Mouse (Mus musculus): ENCODE measurements around the gene Gm13697. TPM values are rescaled to one million over a fixed set of nuclear protein-coding genes. Genes with fewer than 3 reads are reported as not detected.
"Not testable (repeated sequence)": the region's sequence is repeated elsewhere in the genome, so short reads cannot be mapped to it uniquely, and the experiment has no call there.

The Gm13697 gene
- not detected in 2 replicates for polyA plus RNA-seq (2015; fragmentation: Nextera tagmentation; extraction: Ambion mirVana)

GRCm38 (mm10) chr2:83984443-83984842 is at the start of gene Gm13697:
Gene Gm13697, plus strand, starts transcription at chr2:83984743.
- not testable (repeated sequence) for H3K9ac ChIP-seq (replicated peaks); H3K4me3 ChIP-seq (replicated peaks); H3K4me2 ChIP-seq; H3K4me1 ChIP-seq; H3K27me3 ChIP-seq (replicated peaks); H3K9me3 ChIP-seq (replicated peaks); H3K36me3 ChIP-seq; H3K27ac ChIP-seq (replicated peaks); ATAC-seq (ENCODE audit: low FRiP score)
- no CpG with 5 or more reads among the region's 6 CpGs for WGBS

GRCm38 (mm10) chr2:83940931-83941361 is 43.6 kb upstream of the Gm13697 start, which contains the start of gene Zswim2:
Gene Zswim2, minus strand, starts transcription at chr2:83941228.
- Histone ChIP-seq H3K4me3 (replicated peaks) (peak within 1 kb of the TSS; percentile 43), H3K27ac (replicated peaks) (peak within 1 kb of the TSS; percentile 56), H3K4me1 (peaks cover 11% of the 10 kb centered on the region), H3K27me3 (replicated peaks) (no peaks in the 10 kb centered on the region), H3K9me3 (replicated peaks) (no peaks in the 10 kb centered on the region), H3K9ac (replicated peaks) (peak within 1 kb of the TSS; percentile 38; the same call in 1 of the 2 replicates), H3K4me2 (peak within 1 kb of the TSS; percentile 74), H3K36me3 (no peaks in the 10 kb centered on the region)
- ATAC-seq (ENCODE audit: low FRiP score) = peak; percentile 99
- under 1% methylated on average over 20 of the region's 20 CpGs for WGBS

GRCm38 (mm10) chr2:83941378-83941777 is 43.2 kb upstream of the Gm13697 start:
- Histone ChIP-seq H3K4me3 (replicated peaks) (peak overlapping the region; percentile 43), H3K9me3 (replicated peaks) (no peaks in the 10 kb centered on the region), H3K36me3 (no peaks in the 10 kb centered on the region), H3K4me2 (peak overlapping the region; percentile 74), H3K27me3 (replicated peaks) (no peaks in the 10 kb centered on the region), H3K4me1 (peaks cover 11% of the 10 kb centered on the region), H3K9ac (replicated peaks) (0 out of 2 replicates have a peak overlapping the region, but pooled peaks have one; percentile 38), H3K27ac (replicated peaks) (no peak overlapping the region)
- 38% methylated on average over 3 of the region's 3 CpGs for WGBS
- ATAC-seq (ENCODE audit: low FRiP score) = peak; percentile 48; the same call in 1 of the 2 replicates

- H3K27ac ChIP-seq (replicated peaks) = no peak overlapping the region
- no peaks in the 10 kb centered on the region for H3K27me3 ChIP-seq (replicated peaks)
- peaks cover 11% of the 10 kb centered on the region for H3K4me1 ChIP-seq
- no peak for ATAC-seq (ENCODE audit: low FRiP score)
- no peak overlapping the region for H3K4me3 ChIP-seq (replicated peaks)
- no peak overlapping the region for H3K9ac ChIP-seq (replicated peaks)
- no peaks in the 10 kb centered on the region for H3K36me3 ChIP-seq
- 77% methylated on average over 4 of the region's 4 CpGs for WGBS
- H3K9me3 ChIP-seq (replicated peaks) = no peaks in the 10 kb centered on the region
- H3K4me2 ChIP-seq = no peak overlapping the region
Observed at GRCm38 (mm10) chr2:83941792-83942191, 42.8 kb upstream of the Gm13697 start.

GRCm38 (mm10) chr2:83955393-83955792 is 29.1 kb upstream of the Gm13697 start, which contains the start of gene Gm13698:
Gene Gm13698, plus strand, starts transcription at chr2:83955693.
- H3K9me3 ChIP-seq (replicated peaks); H3K9ac ChIP-seq (replicated peaks); H3K27ac ChIP-seq (replicated peaks); H3K36me3 ChIP-seq; H3K4me3 ChIP-seq (replicated peaks); H3K27me3 ChIP-seq (replicated peaks); H3K4me2 ChIP-seq; ATAC-seq (ENCODE audit: low FRiP score); H3K4me1 ChIP-seq: not testable (repeated sequence)
- WGBS = no CpG with 5 or more reads among the region's 6 CpGs

- not testable (repeated sequence) for H3K4me3 ChIP-seq (replicated peaks); H3K27me3 ChIP-seq (replicated peaks); H3K9ac ChIP-seq (replicated peaks); H3K36me3 ChIP-seq; H3K9me3 ChIP-seq (replicated peaks); ATAC-seq (ENCODE audit: low FRiP score); H3K27ac ChIP-seq (replicated peaks); H3K4me1 ChIP-seq; H3K4me2 ChIP-seq
- WGBS = no CpG with 5 or more reads among the region's 6 CpGs
Observed at GRCm38 (mm10) chr2:83961203-83961602, 23.3 kb upstream of the Gm13697 start, which contains the start of gene Gm13693. Gene Gm13693, plus strand, starts transcription at chr2:83961503.

GRCm38 (mm10) chr2:83967013-83967412 is 17.5 kb upstream of the Gm13697 start, which contains the start of gene Gm13695:
Gene Gm13695, plus strand, starts transcription at chr2:83967313.
- H3K27me3 ChIP-seq (replicated peaks); H3K27ac ChIP-seq (replicated peaks); H3K36me3 ChIP-seq; H3K4me3 ChIP-seq (replicated peaks); H3K4me1 ChIP-seq; H3K9me3 ChIP-seq (replicated peaks); ATAC-seq (ENCODE audit: low FRiP score); H3K4me2 ChIP-seq; H3K9ac ChIP-seq (replicated peaks): not testable (repeated sequence)
- WGBS = no CpG with 5 or more reads among the region's 6 CpGs

- H3K36me3 ChIP-seq; H3K9ac ChIP-seq (replicated peaks); H3K9me3 ChIP-seq (replicated peaks); ATAC-seq (ENCODE audit: low FRiP score); H3K4me2 ChIP-seq; H3K27ac ChIP-seq (replicated peaks); H3K4me3 ChIP-seq (replicated peaks); H3K27me3 ChIP-seq (replicated peaks); H3K4me1 ChIP-seq: not testable (repeated sequence)
- no CpG with 5 or more reads among the region's 6 CpGs for WGBS
Observed at GRCm38 (mm10) chr2:83972823-83973222, 11.7 kb upstream of the Gm13697 start, which contains the start of gene Gm13696. Gene Gm13696, plus strand, starts transcription at chr2:83973123.

- not testable (repeated sequence) for H3K4me3 ChIP-seq (replicated peaks); H3K36me3 ChIP-seq; ATAC-seq (ENCODE audit: low FRiP score); H3K9ac ChIP-seq (replicated peaks); H3K27ac ChIP-seq (replicated peaks); H3K27me3 ChIP-seq (replicated peaks); H3K4me1 ChIP-seq; H3K9me3 ChIP-seq (replicated peaks); H3K4me2 ChIP-seq
- no CpG with 5 or more reads among the region's 6 CpGs for WGBS
Observed at GRCm38 (mm10) chr2:83978633-83979032, 5.9 kb upstream of the Gm13697 start, which contains the start of gene Gm13694. Gene Gm13694, plus strand, starts transcription at chr2:83978933.

- not testable (repeated sequence) for H3K4me1 ChIP-seq; H3K4me3 ChIP-seq (replicated peaks); H3K27ac ChIP-seq (replicated peaks); ATAC-seq (ENCODE audit: low FRiP score); H3K27me3 ChIP-seq (replicated peaks); H3K9ac ChIP-seq (replicated peaks); H3K9me3 ChIP-seq (replicated peaks); H3K4me2 ChIP-seq; H3K36me3 ChIP-seq
- WGBS = no CpG with 5 or more reads among the region's 6 CpGs
Observed at GRCm38 (mm10) chr2:83990253-83990652, 5.7 kb downstream of the Gm13697 start, which contains the start of gene Gm13691. Gene Gm13691, plus strand, starts transcription at chr2:83990553.

GRCm38 (mm10) chr2:83993639-83994255 is 9.2 kb downstream of the Gm13697 start:
- H3K36me3 ChIP-seq; H3K9ac ChIP-seq (replicated peaks); ATAC-seq (ENCODE audit: low FRiP score); H3K27me3 ChIP-seq (replicated peaks); H3K9me3 ChIP-seq (replicated peaks); H3K4me1 ChIP-seq; H3K4me3 ChIP-seq (replicated peaks); H3K4me2 ChIP-seq; H3K27ac ChIP-seq (replicated peaks): not testable (repeated sequence)
- WGBS = 61% methylated on average over 7 of the region's 9 CpGs

GRCm38 (mm10) chr2:83994526-83994925 is 10.0 kb downstream of the Gm13697 start:
- H3K27ac ChIP-seq (replicated peaks); H3K9ac ChIP-seq (replicated peaks); H3K4me3 ChIP-seq (replicated peaks); H3K27me3 ChIP-seq (replicated peaks); H3K36me3 ChIP-seq; H3K4me1 ChIP-seq; ATAC-seq (ENCODE audit: low FRiP score); H3K4me2 ChIP-seq; H3K9me3 ChIP-seq (replicated peaks): not testable (repeated sequence)
- 86% methylated on average over 1 of the region's 3 CpGs for WGBS
